Mouse (Mus musculus): ENCODE measurements at regions not wholly inside any gene's neighbourhood (a gene's known extent, or its start where the extent isn't known, plus 50 kb on each side); places are given as distances from the start of the nearest gene placed in this dataset.

DNA sequence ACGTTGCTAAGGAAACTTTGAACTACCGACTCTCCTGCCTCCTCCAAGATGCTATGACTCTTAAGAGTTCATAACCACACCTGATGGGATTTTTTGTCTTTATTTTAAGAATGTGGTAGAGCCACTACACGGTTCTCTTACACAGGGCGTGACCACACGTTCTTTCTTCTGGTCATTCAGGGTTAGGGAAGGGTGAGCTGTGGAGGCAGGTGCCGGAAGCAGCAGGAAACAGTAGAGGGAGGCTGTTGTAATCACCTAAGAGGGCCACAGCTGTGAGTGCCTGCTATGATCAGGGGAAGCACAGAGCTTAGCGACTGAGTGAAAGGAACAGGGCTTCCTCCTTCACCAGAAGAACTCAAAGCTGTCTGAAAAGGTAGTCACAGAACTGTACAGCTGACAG lies 50.6 kb upstream of the Larp1 start:
- DNase-seq (ENCODE audit: low read depth, low spot score): no peak

GRCm38 (mm10) chr11:57956909-57957308 lies 52.0 kb upstream of the Larp1 start:
- no peak for DNase-seq (ENCODE audit: low read depth, low spot score)

DNA sequence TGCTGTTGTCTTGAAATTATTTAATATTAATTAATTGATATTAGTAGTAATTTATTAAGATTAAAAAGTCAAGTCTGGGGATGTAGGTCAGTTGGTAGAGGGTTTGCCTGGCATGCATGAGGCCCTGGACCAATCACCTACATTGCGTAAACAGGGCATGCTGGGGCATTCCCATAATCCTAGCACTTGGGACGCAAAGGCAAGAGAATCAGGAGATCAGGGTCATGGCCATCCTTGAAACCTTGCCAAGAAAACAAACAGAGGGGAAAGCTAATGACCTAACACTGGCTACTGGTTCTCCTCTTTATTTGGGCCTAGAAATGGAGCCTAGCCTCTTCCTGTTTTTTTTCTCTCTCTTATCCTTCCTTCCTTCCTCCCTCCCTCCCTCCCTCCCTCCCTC lies 52.8 kb upstream of the Larp1 start:
- no peak for DNase-seq (ENCODE audit: low read depth, low spot score)

DNA sequence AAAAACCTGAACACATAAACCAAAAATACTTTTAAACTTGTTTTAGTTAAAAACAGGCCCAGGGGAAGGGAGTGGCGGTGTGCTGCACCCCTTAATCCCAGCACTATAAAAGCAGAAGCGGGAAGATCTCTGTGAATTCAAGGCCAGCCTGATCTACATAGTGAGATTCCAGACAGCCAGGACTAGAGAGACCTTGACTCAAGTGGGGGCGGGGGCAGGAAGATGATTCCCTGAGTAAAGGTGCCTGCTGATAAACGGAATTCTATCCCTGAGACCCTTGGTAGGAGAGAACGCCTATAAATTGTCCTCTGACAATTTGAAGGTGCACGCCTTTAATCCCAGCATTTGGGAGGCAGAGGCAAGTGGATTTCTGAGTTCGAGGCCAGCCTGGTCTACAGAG lies 53.4 kb upstream of the Larp1 start:
- no peak for DNase-seq (ENCODE audit: low read depth, low spot score)

DNA sequence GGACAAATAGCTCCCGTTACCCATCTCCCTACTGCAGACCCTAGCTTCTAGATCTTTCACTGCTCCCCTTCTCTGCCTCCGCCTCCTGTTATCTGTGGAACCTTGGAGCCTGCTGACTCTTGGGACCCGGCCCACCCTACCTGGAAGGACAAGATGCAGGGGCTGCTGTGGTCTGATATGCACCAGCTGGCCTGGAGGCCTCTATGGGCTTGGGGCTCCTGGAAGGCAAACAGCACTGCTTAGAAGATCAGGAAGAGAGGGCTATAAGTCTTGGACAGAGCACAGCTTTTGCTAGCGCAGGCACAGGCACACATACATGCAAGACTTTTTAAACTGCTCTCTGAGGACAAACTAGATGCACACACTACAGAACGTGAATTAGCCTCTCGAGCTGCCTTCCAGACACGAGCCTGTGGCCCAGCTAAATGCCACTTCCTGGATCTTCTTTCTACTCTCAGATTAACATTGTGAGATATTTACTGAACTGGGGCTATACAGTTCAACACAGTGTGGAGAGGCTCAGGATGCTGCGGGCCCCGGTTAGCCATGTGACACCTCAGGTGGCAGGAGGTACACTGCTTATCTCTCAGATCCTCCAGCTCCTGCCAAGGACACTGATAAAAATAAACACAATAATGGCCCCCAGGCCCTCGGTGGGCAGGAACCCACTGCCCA lies 54.2 kb upstream of the Larp1 start:
- no peak for DNase-seq (ENCODE audit: low read depth, low spot score)

DNA sequence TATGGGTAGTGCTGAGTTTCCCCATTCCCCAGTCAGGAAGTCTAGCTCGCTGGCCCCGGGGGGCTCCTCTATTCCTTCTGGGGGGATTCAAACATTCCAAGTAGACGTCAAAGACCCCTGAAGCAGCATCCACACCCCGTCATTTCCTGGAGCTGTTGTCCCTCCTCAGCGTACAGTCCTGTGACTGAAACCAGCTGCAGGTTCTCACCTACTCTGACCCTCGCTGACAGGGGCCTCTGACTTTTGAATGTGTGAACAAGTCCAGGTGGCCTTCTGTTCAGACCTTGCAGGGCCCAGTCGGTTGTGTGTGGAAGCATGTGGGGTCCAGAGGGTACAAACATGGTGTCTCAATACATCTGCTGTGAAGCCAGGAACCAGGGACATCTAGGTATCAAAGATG lies 55.2 kb upstream of the Larp1 start:
- no peak for DNase-seq (ENCODE audit: low read depth, low spot score)

GRCm38 (mm10) chr11:57952619-57953018 lies 56.2 kb upstream of the Larp1 start:
- no peak for DNase-seq (ENCODE audit: low read depth, low spot score)

GRCm38 (mm10) chr11:57951541-57952326 lies 57.1 kb upstream of the Larp1 start:
- no peak for DNase-seq (ENCODE audit: low read depth, low spot score)

GRCm38 (mm10) chr11:57950989-57951388 lies 57.9 kb upstream of the Larp1 start:
- DNase-seq (ENCODE audit: low read depth, low spot score): peak; percentile 18

- no peak for DNase-seq (ENCODE audit: low read depth, low spot score)
Observed at GRCm38 (mm10) chr11:57949067-57949466, 59.8 kb upstream of the Larp1 start.

- DNase-seq (ENCODE audit: low read depth, low spot score): no peak
Observed at GRCm38 (mm10) chr11:57947347-57947746, 61.5 kb upstream of the Larp1 start.

DNA sequence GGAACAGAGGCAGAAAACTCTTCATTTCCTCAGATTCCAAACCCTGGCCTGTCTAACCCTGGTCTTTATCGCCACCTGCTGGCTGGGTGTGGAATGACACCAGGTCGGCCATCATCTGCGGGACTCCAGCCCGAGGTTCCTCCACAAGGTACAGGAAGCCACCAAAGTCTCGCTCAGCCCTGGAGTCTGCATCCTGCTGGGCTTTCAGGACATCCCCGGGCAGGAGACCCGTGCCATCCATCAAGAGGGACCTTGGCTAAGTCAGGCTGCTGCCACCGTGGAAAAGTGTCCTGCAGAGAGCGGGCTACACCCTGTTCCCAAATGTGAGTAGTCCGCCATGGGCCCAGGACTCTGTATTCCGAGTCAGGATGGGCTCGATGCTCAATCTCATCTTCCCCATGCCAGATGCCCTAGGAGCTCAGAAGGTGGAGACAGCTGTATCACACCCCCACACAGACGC lies 74.4 kb upstream of the Larp1 start:
- DNase-seq (ENCODE audit: low read depth, low spot score): peak; percentile 18

DNA sequence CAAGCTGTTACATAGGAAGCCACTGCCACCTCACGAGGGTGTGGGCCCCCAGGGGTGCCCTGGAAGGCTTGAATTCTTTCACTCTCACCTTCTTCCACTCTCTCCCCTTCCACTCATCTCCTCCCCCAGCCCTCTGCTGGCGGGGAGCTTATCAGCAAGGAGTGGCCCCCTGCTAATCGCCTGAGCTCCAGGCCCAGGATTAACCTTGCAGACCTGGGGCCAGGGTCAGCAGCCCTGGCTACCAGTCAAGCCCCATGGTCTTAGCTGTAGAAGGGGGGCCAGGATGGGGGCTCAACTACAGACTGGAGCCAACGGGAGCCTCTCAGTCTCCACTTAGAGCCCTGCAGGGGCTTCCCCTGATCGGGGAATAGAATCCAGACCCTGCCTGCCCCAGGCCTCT lies 75.8 kb upstream of the Larp1 start:
- DNase-seq (ENCODE audit: low read depth, low spot score): no peak

- no peak for DNase-seq (ENCODE audit: low read depth, low spot score)
Observed at GRCm38 (mm10) chr11:57929506-57929905, 79.4 kb upstream of the Larp1 start.

- DNase-seq (ENCODE audit: low read depth, low spot score): no peak
Observed at GRCm38 (mm10) chr11:57920263-57920662, 87.6 kb upstream of the Hand1 start.

GRCm38 (mm10) chr11:57918447-57919059 lies 85.9 kb upstream of the Hand1 start:
- no peak for DNase-seq (ENCODE audit: low read depth, low spot score)

DNA sequence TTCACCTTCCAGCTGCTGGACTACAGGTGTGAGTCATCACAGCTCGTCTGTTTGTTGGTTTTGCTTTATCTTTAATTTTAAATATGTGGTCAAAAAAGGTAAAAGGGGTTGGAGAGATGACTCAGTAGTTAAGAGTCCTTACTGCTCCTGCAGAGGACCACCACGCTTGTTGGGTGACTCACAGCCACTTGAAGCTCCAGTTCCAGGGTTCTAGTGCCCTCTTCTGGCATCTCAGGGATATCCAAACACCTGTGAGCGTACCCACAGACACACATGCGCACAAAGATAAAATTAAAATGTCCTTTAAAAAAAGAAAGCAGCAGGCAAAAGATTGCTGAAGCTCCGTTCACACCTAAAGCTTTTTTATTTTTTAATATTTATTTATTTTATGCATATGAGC lies 85.4 kb upstream of the Hand1 start:
- no peak for DNase-seq (ENCODE audit: low read depth, low spot score)

DNA sequence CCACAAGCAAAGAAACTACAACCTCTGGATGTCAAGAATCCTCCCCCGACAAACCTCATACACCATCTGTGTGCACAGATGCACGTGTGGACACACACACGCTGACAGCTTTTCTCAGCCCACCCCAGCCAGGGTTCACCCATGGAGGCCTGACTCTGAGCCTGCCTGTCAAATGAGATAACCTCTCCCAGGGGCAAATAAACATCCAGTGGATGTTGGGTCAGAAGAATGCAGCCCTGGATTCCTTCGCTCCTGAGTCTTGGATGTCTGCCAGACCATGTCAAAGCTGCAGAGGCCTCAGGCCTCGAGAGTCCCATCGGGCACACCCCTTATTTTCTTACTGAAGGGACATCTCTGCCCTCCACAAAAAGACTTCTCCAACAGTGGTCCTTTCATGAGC lies 83.4 kb upstream of the Hand1 start:
- DNase-seq (ENCODE audit: low read depth, low spot score): no peak

DNA sequence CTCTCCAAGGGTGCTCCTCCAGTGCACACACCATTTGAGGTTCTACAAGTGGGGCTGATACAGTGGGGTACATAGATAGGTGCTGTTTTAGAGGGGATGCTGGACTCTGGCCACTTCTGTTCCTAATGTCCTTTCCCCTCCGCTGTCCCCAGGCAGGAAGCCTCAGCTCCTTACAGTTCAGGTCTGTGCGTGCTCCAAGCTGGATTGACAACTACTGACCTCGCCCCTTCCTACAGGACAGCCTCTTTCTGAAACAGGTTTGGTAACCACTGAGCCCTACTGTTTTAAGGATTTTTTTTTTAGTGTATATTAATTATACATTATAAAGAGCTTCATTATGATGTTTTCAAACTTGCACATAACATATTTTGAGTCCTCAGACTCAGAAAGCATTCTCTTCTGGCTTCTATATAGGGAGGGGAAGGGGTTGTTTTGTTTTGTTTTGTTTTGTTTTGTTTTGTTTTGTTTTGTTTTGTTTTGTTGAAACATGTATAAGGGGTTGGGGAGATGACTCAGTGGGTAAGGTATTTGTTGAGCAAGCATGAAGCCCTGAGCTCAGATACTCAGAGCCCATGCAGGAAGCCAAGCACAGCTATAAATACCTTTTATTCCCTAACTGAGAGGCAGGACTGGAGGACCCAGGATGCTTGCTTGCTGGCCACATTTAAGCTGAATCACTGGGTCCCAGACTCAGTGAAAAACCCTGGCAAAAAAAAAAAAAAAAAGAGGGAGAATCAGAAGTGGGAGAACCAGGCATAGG lies 81.4 kb upstream of the Hand1 start:
- DNase-seq (ENCODE audit: low read depth, low spot score): no peak

- DNase-seq (ENCODE audit: low read depth, low spot score): no peak
Observed at GRCm38 (mm10) chr11:57913020-57913699, 80.5 kb upstream of the Hand1 start.

DNA sequence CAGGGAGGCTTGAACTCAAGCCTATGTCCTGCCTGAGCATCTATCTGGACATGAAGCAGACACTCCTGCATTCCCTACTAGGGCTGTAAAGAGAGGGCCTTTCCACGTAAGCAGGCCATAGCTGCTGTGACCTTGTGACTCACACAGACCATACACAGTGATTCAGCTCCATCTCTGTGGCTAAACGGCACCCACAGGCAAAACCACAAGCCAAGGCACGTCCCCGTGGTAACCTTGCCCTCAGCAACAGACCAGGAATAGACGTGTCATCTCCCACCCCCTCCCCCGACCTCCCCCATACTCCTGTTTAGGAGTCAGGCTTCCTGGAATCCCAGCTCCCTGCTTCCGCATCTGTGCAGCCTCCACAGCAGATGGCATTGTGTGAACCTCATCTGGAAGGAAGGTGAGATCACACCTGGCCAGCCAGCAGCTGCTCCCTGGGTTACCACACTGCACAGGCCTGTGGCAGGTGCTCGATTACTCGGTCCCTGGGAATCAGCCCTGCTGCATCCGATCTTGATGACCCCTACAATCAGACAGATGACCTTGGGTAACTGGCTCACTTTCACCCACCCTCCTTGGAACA lies 79.2 kb upstream of the Hand1 start:
- DNase-seq (ENCODE audit: low read depth, low spot score): no peak
